Mouse (Mus musculus) T-helper 17 cell (primary cell): ENCODE measurements around the gene Gm4763.
"Not testable (repeated sequence)": the region's sequence is repeated elsewhere in the genome, so short reads cannot be mapped to it uniquely, and the experiment has no call there.

ENCODE experiments used
- in situ Hi-C, 2 experiments: fragments of 300-600 bp; cut with MboI, MseI; formaldehyde crosslinking; loops; 1 replicate in 1 of 2; 2 replicates in 1 of 2; pipeline ENCODE4 v1.15.1; 2025; ENCODE audit warnings: high pct_unique_total_duplicates in 2 of 2

The Gm4763 gene

GRCm38 (mm10) chr7:24726808-24727207 is at the start of gene Gm4763:
Gm4763 (minus strand) TSS chr7:24726908.
- in situ Hi-C loops, result loop anchor here (5.0 kb wide), 1 partner anchor 40 kb away; no protein-coding TSS in a partner anchor

- in situ Hi-C loops, result no loop called here
Measured at GRCm38 (mm10) chr7:24776145-24776544, 49.4 kb upstream of the Gm4763 start.

GRCm38 (mm10) chr7:24773942-24774535 is 47.3 kb upstream of the Gm4763 start:
- in situ Hi-C loops, result no loop called here

- in situ Hi-C loops, result no loop called here
Measured at GRCm38 (mm10) chr7:24771361-24771760, 44.7 kb upstream of the Gm4763 start.

GRCm38 (mm10) chr7:24762574-24762973 is 35.9 kb upstream of the Gm4763 start:
- in situ Hi-C loops, result loop anchor here in 1 of 2 experiments (10.0 kb wide), 1 partner anchor 582 kb away; no protein-coding TSS in a partner anchor

GRCm38 (mm10) chr7:24761161-24761560 is 34.5 kb upstream of the Gm4763 start:
- in situ Hi-C loops, result loop anchor here in 1 of 2 experiments (10.0 kb wide), 1 partner anchor 584 kb away; no protein-coding TSS in a partner anchor

GRCm38 (mm10) chr7:24760211-24760610 is 33.5 kb upstream of the Gm4763 start, which contains the start of gene Cd177:
Cd177 (minus strand) TSS chr7:24760311.
- in situ Hi-C loops, result loop anchor here in 1 of 2 experiments (10.0 kb wide), 1 partner anchor 585 kb away; no protein-coding TSS in a partner anchor

- in situ Hi-C loops, result no loop called here
Measured at GRCm38 (mm10) chr7:24758520-24758919, 31.8 kb upstream of the Gm4763 start.

GRCm38 (mm10) chr7:24753476-24753875 is 26.8 kb upstream of the Gm4763 start:
- in situ Hi-C loops, result no loop called here

GRCm38 (mm10) chr7:24751610-24752009 is 24.9 kb upstream of the Gm4763 start:
- in situ Hi-C loops, result no loop called here

- in situ Hi-C loops, result no loop called here
Measured at GRCm38 (mm10) chr7:24750695-24751094, 24.0 kb upstream of the Gm4763 start.

GRCm38 (mm10) chr7:24735970-24736670 is 9.4 kb upstream of the Gm4763 start:
- in situ Hi-C loops, result no loop called here

- in situ Hi-C loops, result loop anchor here in 1 of 2 experiments (25.0 kb wide), 1 partner anchor 622 kb away; no protein-coding TSS in a partner anchor
Measured at GRCm38 (mm10) chr7:24715039-24715438, 11.7 kb downstream of the Gm4763 start.

- in situ Hi-C loops, result loop anchor here in 1 of 2 experiments (25.0 kb wide), 1 partner anchor 628 kb away; no protein-coding TSS in a partner anchor
Measured at GRCm38 (mm10) chr7:24708832-24709292, 17.8 kb downstream of the Gm4763 start, which contains the start of gene BC049730. BC049730 (plus strand) TSS chr7:24709242.

GRCm38 (mm10) chr7:24702841-24703240 is 23.9 kb downstream of the Gm4763 start:
- in situ Hi-C loops, result loop anchor here in 1 of 2 experiments (25.0 kb wide), 1 partner anchor 634 kb away; no protein-coding TSS in a partner anchor

- in situ Hi-C loops, result not testable (repeated sequence)
Measured at GRCm38 (mm10) chr7:24697891-24698290, 28.8 kb downstream of the Gm4763 start.

GRCm38 (mm10) chr7:24692693-24693092 is 34.0 kb downstream of the Gm4763 start:
- in situ Hi-C loops, result not testable (repeated sequence)

GRCm38 (mm10) chr7:24687519-24687918 is 39.2 kb downstream of the Gm4763 start:
- in situ Hi-C loops, result loop anchor here (5.0 kb wide), 1 partner anchor 40 kb away; the partner anchor contains the start of gene Gm4763 (in 2 of the 2)

GRCm38 (mm10) chr7:24684121-24684520 is 42.6 kb downstream of the Gm4763 start:
- in situ Hi-C loops, result not testable (repeated sequence)

- in situ Hi-C loops, result no loop called here
Measured at GRCm38 (mm10) chr7:24676575-24676974, 50.1 kb downstream of the Gm4763 start, which contains the start of gene Tex101. Tex101 (minus strand) TSS chr7:24676675.

- in situ Hi-C loops, result no loop called here
Measured at GRCm38 (mm10) chr7:24671944-24672439, 54.7 kb downstream of the Gm4763 start.
